Mouse (Mus musculus) cerebellum, adult 2 months (tissue): ENCODE measurements around the gene Macf1.

ENCODE experiments used
- CTCF ChIP-seq: fragments of 200-500 bp; IDR thresholded peaks from 2 replicates; pipeline ENCODE4 v1.5.1; 2011; ENCODE audit warnings: low read depth, mild to moderate bottlenecking, control low read depth, low read length, moderate library complexity, borderline replicate concordance; ENCODE audit not compliant: insufficient read depth
- POLR2A ChIP-seq: fragments of 200-500 bp; IDR thresholded peaks from 2 replicates; pipeline ENCODE4 v1.6.1; 2011; ENCODE audit warnings: low read length, control low read depth, borderline replicate concordance; ENCODE audit not compliant: insufficient read depth

DNA sequence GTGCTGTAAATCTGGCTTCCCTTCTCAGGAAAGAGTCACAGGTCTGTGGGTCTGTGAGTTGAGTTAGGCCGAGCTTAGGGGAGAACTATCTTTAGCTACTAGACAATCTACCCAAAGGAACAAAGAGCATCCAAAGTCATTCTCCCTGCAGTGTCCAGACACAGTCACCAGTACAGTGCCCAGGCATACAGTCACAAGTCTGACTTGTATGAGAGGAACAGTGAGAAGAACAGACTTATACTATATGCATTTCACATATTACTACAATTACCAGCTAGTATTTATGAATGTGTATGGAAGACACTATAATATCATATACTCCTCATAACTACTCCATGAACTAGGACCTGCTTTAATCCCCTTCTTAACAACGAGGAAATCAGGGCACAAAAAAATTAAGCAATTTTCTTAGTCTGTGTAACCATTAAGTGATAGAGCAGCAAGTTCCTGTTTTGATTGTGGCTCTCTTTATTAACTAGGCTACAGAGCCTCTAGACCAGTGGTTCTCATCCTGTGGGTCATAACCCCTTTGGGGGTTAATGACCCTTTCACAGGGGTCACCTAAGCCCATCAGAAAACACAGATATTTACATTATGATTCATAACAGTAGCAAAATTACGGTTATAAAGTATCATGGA is 121.9 kb downstream of the Macf1 start:
- TF ChIP-seq POLR2A: no peak
- no peak for TF ChIP-seq CTCF
